Comparison of ENCODE assay signal across 8 mouse cellular contexts in genomic region chr3:95659948-95660347, GRCm38 (mm10). TPM values are rescaled to one million over a fixed set of nuclear protein-coding genes. Genes with fewer than 3 reads are reported as not detected.
DNase-seq lines count a peak whose midpoint lies in the region; ATAC-seq and TF ChIP-seq lines count a peak whose summit lies in the region.

No protein-coding gene starts in this region.

- DNase-seq in heart, postnatal 36 days, result no peak
- no peak for DNase-seq in forebrain, postnatal 0 days
- DNase-seq in natural killer cell, adult 2 months (ENCODE audit: low spot score in 2 of 2), result no peak
- no peak for DNase-seq in layer of hippocampus, adult 8-10 months (ENCODE audit: low spot score in 2 of 2)
- no peak for DNase-seq in adrenal gland, adult (ENCODE audit: inconsistent age in 2 of 2, low spot score in 1 of 2)

- peak overlapping the region; percentile 60 to 94 for H3K4me3 ChIP-seq in heart, embryonic 14.5 days (ENCODE audit: control insufficient read depth in 1 of 2, insufficient read depth in 1 of 2, low read depth in 1 of 2, low read length in 2 of 2)
- H3K4me3 ChIP-seq in ES-Bruce4 (ENCODE audit: low read depth, low read length), result peak overlapping the region; percentile 94
- H3K4me3 ChIP-seq in forebrain, postnatal 0 days (ENCODE audit: low read depth, low read length), result peak overlapping the region; percentile 83
- H3K4me3 ChIP-seq in macrophage (ENCODE audit: inconsistent target), result peak overlapping the region; percentile 90

- ATAC-seq in heart, embryonic 14.5 days (ENCODE audit: insufficient number of reproducible peaks, insufficient read depth, low FRiP score, low read depth), result no peak
- no peak for ATAC-seq in forebrain, postnatal 0 days

- H3K79me2 ChIP-seq in macrophage (ENCODE audit: inconsistent target), result peaks cover 89% of the 10 kb centered on the region

- intact Hi-C loops in heart, postnatal 36 days (cut with DNase I), result loop anchor here (1.0 kb wide), 1 partner anchor 15 kb away; no protein-coding TSS in a partner anchor

- no peak for TF ChIP-seq CTCF in ES-Bruce4 (IDR thresholded peaks at IDR 0.05; ENCODE audit: low read depth, low read length)
- TF ChIP-seq CTCF in forebrain, postnatal 0 days (IDR thresholded peaks at IDR 0.05; ENCODE audit: low read depth), result no peak

- TF ChIP-seq EP300 in ES-Bruce4 (IDR thresholded peaks at IDR 0.05; ENCODE audit: insufficient read depth, low read depth, low read length), result no peak

- peaks cover 16 to 41% of the 10 kb centered on the region in 2 experiments for H3K4me1 ChIP-seq in heart, embryonic 14.5 days (ENCODE audit: control insufficient read depth in 2 of 2, insufficient read depth in 2 of 2, low read length in 2 of 2)
- H3K4me1 ChIP-seq in ES-Bruce4 (ENCODE audit: control insufficient read depth, insufficient read depth, low read length), result peaks cover 4% of the 10 kb centered on the region
- peaks cover 20% of the 10 kb centered on the region for H3K4me1 ChIP-seq in forebrain, postnatal 0 days (ENCODE audit: insufficient read depth)

- peak overlapping the region; percentile 93 to 99 for H3K27ac ChIP-seq in heart, embryonic 14.5 days (replicated peaks in 1 of 2; ENCODE audit: control insufficient read depth in 1 of 2, insufficient read depth in 1 of 2, low read depth in 2 of 2, low read length in 2 of 2)
- H3K27ac ChIP-seq in ES-Bruce4 (ENCODE audit: insufficient read depth, low read length) (peak overlapping the region; percentile 97), macrophage (peak overlapping the region; percentile 94)
- peak overlapping the region; percentile 98 for H3K27ac ChIP-seq in forebrain, postnatal 0 days (ENCODE audit: low read depth, low read length)

- WGBS in heart, embryonic 14.5 days, result under 1% methylated on average over 8 of the region's 8 CpGs
- 3% methylated on average over 8 of the region's 8 CpGs for WGBS in forebrain, postnatal 0 days
- 6% methylated on average over 6 of the region's 8 CpGs for WGBS in macrophage (ENCODE audit: missing documents)

- H3K27me3 ChIP-seq in heart, embryonic 14.5 days (ENCODE audit: control insufficient read depth, insufficient read depth, low read length), result no peaks in the 10 kb centered on the region
- H3K27me3 ChIP-seq in ES-Bruce4 (ENCODE audit: control insufficient read depth, insufficient read depth, low read length, poor library complexity, severe bottlenecking), result no peaks in the 10 kb centered on the region
- H3K27me3 ChIP-seq in forebrain, postnatal 0 days (ENCODE audit: insufficient read depth, low read length), result no peaks in the 10 kb centered on the region

- no peak for TF ChIP-seq POLR2A in ES-Bruce4 (IDR thresholded peaks at IDR 0.05; ENCODE audit: insufficient read depth, low read length)

- no peaks in the 10 kb centered on the region for H3K9me3 ChIP-seq in heart, embryonic 14.5 days (ENCODE audit: control insufficient read depth, low read length)
- H3K9me3 ChIP-seq in ES-Bruce4 (replicated peaks; ENCODE audit: control insufficient read depth, insufficient read depth, low read length, poor library complexity, severe bottlenecking), result no peaks in the 10 kb centered on the region
- H3K9me3 ChIP-seq in forebrain, postnatal 0 days (ENCODE audit: low read length), result no peaks in the 10 kb centered on the region

- H3K4me2 ChIP-seq in heart, embryonic 14.5 days (ENCODE audit: low read length), result peak overlapping the region; percentile 97
- H3K4me2 ChIP-seq in forebrain, postnatal 0 days (ENCODE audit: low read depth), result peak overlapping the region; percentile 75

- peak overlapping the region; percentile 100 for H3K9ac ChIP-seq in heart, embryonic 14.5 days (ENCODE audit: low read length)
- peak overlapping the region; percentile 98 for H3K9ac ChIP-seq in ES-Bruce4 (ENCODE audit: low read depth, poor library complexity, severe bottlenecking)
- H3K9ac ChIP-seq in forebrain, postnatal 0 days, result peak overlapping the region; percentile 98

- peaks cover 51% of the 10 kb centered on the region for H3K36me3 ChIP-seq in heart, embryonic 14.5 days (ENCODE audit: control insufficient read depth, insufficient read depth, low read length)
- H3K36me3 ChIP-seq in ES-Bruce4 (ENCODE audit: control insufficient read depth, insufficient read depth, low read length, poor library complexity, severe bottlenecking) (peaks cover 49% of the 10 kb centered on the region), macrophage (ENCODE audit: inconsistent target) (no peaks in the 10 kb centered on the region)
- H3K36me3 ChIP-seq in forebrain, postnatal 0 days (ENCODE audit: insufficient read depth), result peaks cover 25% of the 10 kb centered on the region

RNA-seq across cellular contexts. Expression of gene Mcl1, which starts 1.4 kb away (rescaled TPM):
- polyA plus RNA-seq in heart, embryonic 14.5 days (2014; fragmentation: Nextera tagmentation; extraction: Ambion mirVana), result 54.3 and 57.2 TPM in 2 replicates
- total RNA-seq in heart, postnatal 36 days (2021), result 100 to 1,000 TPM; 151 to 156 TPM
- polyA plus RNA-seq in ES-Bruce4 (2011; ENCODE audit: insufficient read depth, insufficient read length, low read depth, missing spikeins), result 247 and 264 TPM in 2 replicates
- total RNA-seq in forebrain, postnatal 0 days (2014; rRNA removed), result 131 and 137 TPM in 2 replicates
- polyA plus RNA-seq in forebrain, postnatal 0 days (2015; fragmentation: Nextera tagmentation; extraction: Ambion mirVana), result 42.9 and 46.6 TPM in 2 replicates
- 1,000 to 10,000 TPM in 10 of 26 experiments, 100 to 1,000 TPM in 16; 471 to 2,042 (median 842) TPM for total RNA-seq in macrophage (2018; cell fraction: chromatin; rRNA removed)
- 1,000 to 10,000 TPM in 4 of 26 experiments, 100 to 1,000 TPM in 22; 492 to 1,133 (median 611) TPM for total RNA-seq in macrophage (2018; cell fraction: cytosol; rRNA removed)
- total RNA-seq in macrophage (2018; cell fraction: nucleus; rRNA removed), result 1,000 to 10,000 TPM in 21 of 26 experiments, 100 to 1,000 TPM in 5; 701 to 2,394 (median 1,238) TPM
- 251 to 507 TPM (median 488 TPM) in 3 replicates for polyA plus RNA-seq in macrophage (2018)
- 10 to 100 TPM; 55.1 to 73.6 (median 61.1) TPM for total RNA-seq in layer of hippocampus, adult 8-10 months (2022)

RNA-seq across cellular contexts. Expression of gene Adamtsl4, which starts 27.8 kb away (rescaled TPM):
- polyA plus RNA-seq in heart, embryonic 14.5 days (2014; fragmentation: Nextera tagmentation; extraction: Ambion mirVana), result 6.3 and 7.0 TPM in 2 replicates
- 10 to 100 TPM; 62.2 to 67.6 TPM for total RNA-seq in heart, postnatal 36 days (2021)
- polyA plus RNA-seq in ES-Bruce4 (2011; ENCODE audit: insufficient read depth, insufficient read length, low read depth, missing spikeins) (6.9 and 10.1 TPM in 2 replicates), macrophage (2018) (0.38 to 3.1 TPM (median 1.9 TPM) in 3 replicates)
- 0.81 and 1.8 TPM in 2 replicates for total RNA-seq in forebrain, postnatal 0 days (2014; rRNA removed)
- 0.67 and 2.0 TPM in 2 replicates for polyA plus RNA-seq in forebrain, postnatal 0 days (2015; fragmentation: Nextera tagmentation; extraction: Ambion mirVana)
- total RNA-seq in macrophage (2018; cell fraction: chromatin; rRNA removed), result 1 to 10 TPM in 21 of 26 experiments, under 1 TPM in 5; 0.40 to 8.2 (median 3.2) TPM
- 1 to 10 TPM in 13 of 26 experiments, under 1 TPM in 13; 0.22 to 4.1 (median 1.2) TPM for total RNA-seq in macrophage (2018; cell fraction: cytosol; rRNA removed)
- total RNA-seq in macrophage (2018; cell fraction: nucleus; rRNA removed), result 1 to 10 TPM in 21 of 26 experiments, under 1 TPM in 5; 0.21 to 9.6 (median 2.3) TPM
- 10 to 100 TPM in 2 of 4 experiments, 1 to 10 TPM in 2; 5.2 to 17.9 (median 10.4) TPM for total RNA-seq in layer of hippocampus, adult 8-10 months (2022)

RNA-seq across cellular contexts. Expression of gene Ensa, which starts 35.2 kb away (rescaled TPM):
- 47.4 and 51.1 TPM in 2 replicates for polyA plus RNA-seq in heart, embryonic 14.5 days (2014; fragmentation: Nextera tagmentation; extraction: Ambion mirVana)
- 10 to 100 TPM; 73.0 to 75.0 TPM for total RNA-seq in heart, postnatal 36 days (2021)
- polyA plus RNA-seq in ES-Bruce4 (2011; ENCODE audit: insufficient read depth, insufficient read length, low read depth, missing spikeins) (67.4 and 68.5 TPM in 2 replicates), macrophage (2018) (79.1 to 122 TPM (median 121 TPM) in 3 replicates)
- 140 and 146 TPM in 2 replicates for total RNA-seq in forebrain, postnatal 0 days (2014; rRNA removed)
- 145 and 151 TPM in 2 replicates for polyA plus RNA-seq in forebrain, postnatal 0 days (2015; fragmentation: Nextera tagmentation; extraction: Ambion mirVana)
- 100 to 1,000 TPM; 114 to 467 (median 312) TPM for total RNA-seq in macrophage (2018; cell fraction: chromatin; rRNA removed)
- total RNA-seq in macrophage (2018; cell fraction: cytosol; rRNA removed), result 100 to 1,000 TPM in 22 of 26 experiments, 10 to 100 TPM in 4; 85.2 to 121 (median 110) TPM
- total RNA-seq in macrophage (2018; cell fraction: nucleus; rRNA removed), result 100 to 1,000 TPM; 134 to 367 (median 267) TPM
- total RNA-seq in layer of hippocampus, adult 8-10 months (2022), result 100 to 1,000 TPM; 286 to 320 (median 297) TPM
